Mouse (Mus musculus) olfactory bulb, adult 2 months (tissue): ENCODE results near the gene Slc35a3. TPM values are rescaled to one million over a fixed set of nuclear protein-coding genes. Genes with fewer than 3 reads are reported as not detected.

ENCODE experiments used
- H3K27ac ChIP-seq: fragments of 200-500 bp; 2 replicates; pipeline ENCODE4 v1.5.1; 2012; ENCODE audit warnings: low read depth, low read length; ENCODE audit not compliant: insufficient read depth
- H3K4me1 ChIP-seq: fragments of 200-500 bp; 2 replicates; pipeline ENCODE4 v1.6.1; 2012; ENCODE audit warnings: low read length; ENCODE audit not compliant: control insufficient read depth, insufficient read depth
- H3K4me3 ChIP-seq: fragments of 200-500 bp; 2 replicates; pipeline ENCODE4 v1.5.1; 2012; ENCODE audit warnings: mild to moderate bottlenecking, low read depth, low read length, moderate library complexity; ENCODE audit not compliant: insufficient read depth
- CTCF ChIP-seq: fragments of 200-500 bp; IDR thresholded peaks from 2 replicates; pipeline ENCODE4 v1.5.1; 2012; ENCODE audit warnings: low read depth, mild to moderate bottlenecking, low read length, moderate library complexity; ENCODE audit not compliant: insufficient read depth
- POLR2A ChIP-seq: fragments of 200-500 bp; IDR thresholded peaks from 2 replicates; pipeline ENCODE4 v1.6.1; 2012; ENCODE audit warnings: mild to moderate bottlenecking, low read depth, low read length, moderate library complexity; ENCODE audit not compliant: insufficient read depth
- WGBS: fragments of 180-500 bp; shearing (Covaris S2); methylation state at CpG from one replicate; pipeline ENCODE4 v1.1.7; 2018; 5-methylcytosine and 5-hydroxymethylcytosine counted together
- polyA plus RNA-seq: library from polyadenylated mRNA; stranded (reverse); fragments of >200 nt; gene quantifications from 2 replicates; pipeline ENCODE4 v1.2.4, GENCODE M21; 2012; ENCODE audit warnings: low replicate concordance; ENCODE audit not compliant: missing spikeins, insufficient read depth, insufficient read length

Slc35a3 gene
- polyA plus RNA-seq, 1 experiment, result not detected

DNA sequence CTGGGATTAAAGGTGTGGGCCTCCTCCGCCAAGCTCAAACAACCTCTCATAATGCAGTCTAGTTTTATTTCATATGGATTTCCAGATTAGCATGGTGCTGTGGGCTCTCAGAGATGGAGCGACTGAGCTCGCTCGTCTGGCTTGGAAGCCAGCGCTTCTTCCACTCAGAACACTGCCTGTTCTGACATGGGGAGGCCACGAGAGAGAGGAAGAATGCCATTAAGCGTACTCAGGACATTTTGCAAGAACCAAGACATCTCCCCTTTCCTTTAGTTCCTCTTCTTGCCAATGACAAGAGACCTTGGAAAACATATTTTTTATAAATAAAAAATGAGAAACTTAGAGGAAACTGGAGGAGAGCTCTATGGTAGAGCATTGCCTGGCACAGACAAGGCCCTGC lies 63.8 kb downstream of the Slc35a3 start:
- Histone ChIP-seq H3K4me1 (peaks cover 3% of the 10 kb centered on the region; the same call in 1 of the 2 replicates), H3K4me3 (no peak overlapping the region), H3K27ac (no peak overlapping the region)
- 94% methylated on average over 7 of the region's 7 CpGs for WGBS
- no peak for TF ChIP-seq CTCF

DNA sequence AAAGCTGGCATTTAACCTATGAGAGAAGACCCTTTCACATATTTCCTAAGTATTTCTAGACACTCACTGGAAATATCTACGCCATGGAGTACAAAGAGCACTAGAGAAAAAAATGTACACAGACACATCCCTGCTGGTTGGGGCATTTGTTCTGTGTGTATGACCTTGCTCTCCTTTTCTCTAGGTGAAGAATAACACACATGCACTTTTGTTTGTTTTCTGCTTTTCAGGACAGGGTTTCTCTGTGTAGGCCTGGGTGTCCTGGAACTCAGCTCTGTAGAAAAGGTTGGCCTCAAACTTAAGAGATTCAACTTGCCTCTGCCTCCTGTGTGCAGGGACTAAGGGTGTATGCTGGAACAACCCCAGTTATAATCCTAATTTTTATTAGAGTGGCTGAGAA lies 66.2 kb downstream of the Slc35a3 start:
- no peak for TF ChIP-seq CTCF
- TF ChIP-seq POLR2A, result no peak
- WGBS, result 100% methylated on average over 1 of the region's 1 CpGs

DNA sequence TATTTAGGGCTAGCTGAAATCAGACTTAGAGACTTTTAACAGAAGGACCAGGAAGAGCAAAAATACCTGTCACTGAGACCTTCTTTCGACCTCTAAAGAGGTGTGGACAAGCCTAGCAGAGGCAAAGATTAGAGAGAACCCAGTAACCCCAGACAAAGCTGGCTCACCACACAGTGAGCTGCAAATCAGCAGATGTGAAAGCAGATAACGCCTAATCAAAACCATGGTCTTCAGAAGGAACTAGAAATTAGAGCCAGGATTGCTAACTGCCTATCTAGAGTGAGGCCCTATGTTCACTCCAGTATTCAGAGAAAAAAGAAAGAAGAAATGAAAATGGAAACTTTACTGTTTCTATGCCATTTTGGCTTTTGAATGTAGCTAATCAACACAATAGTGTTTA lies 70.3 kb downstream of the Slc35a3 start:
- Histone ChIP-seq H3K27ac (no peak overlapping the region), H3K4me3 (no peak overlapping the region), H3K4me1 (no peaks in the 10 kb centered on the region)
- TF ChIP-seq POLR2A (no peak), CTCF (no peak)
- WGBS, result 91% methylated on average over 2 of the region's 2 CpGs

More for the DNA sequence above, 66.2 kb downstream of the Slc35a3 start:
- no peak overlapping the region for H3K4me3 ChIP-seq
- H3K4me1 ChIP-seq, result no peaks in the 10 kb centered on the region
- no peak overlapping the region for H3K27ac ChIP-seq

- no peak overlapping the region for H3K4me3 ChIP-seq
- no peak overlapping the region for H3K27ac ChIP-seq
- TF ChIP-seq POLR2A (no peak), CTCF (no peak)
- WGBS, result 88% methylated on average over 6 of the region's 6 CpGs
- no peaks in the 10 kb centered on the region for H3K4me1 ChIP-seq
Observed at GRCm38 (mm10) chr3:116641811-116642371, 70.7 kb downstream of the Slc35a3 start.

GRCm38 (mm10) chr3:116640024-116640423 lies 72.6 kb downstream of the Slc35a3 start:
- no peak overlapping the region for H3K27ac ChIP-seq
- no peak for TF ChIP-seq POLR2A
- 73% methylated on average over 1 of the region's 1 CpGs for WGBS
- peaks cover 2% of the 10 kb centered on the region; the same call in 1 of the 2 replicates for H3K4me1 ChIP-seq
- H3K4me3 ChIP-seq, result no peak overlapping the region

- no peak for TF ChIP-seq CTCF
- no peak for TF ChIP-seq POLR2A
- Histone ChIP-seq H3K27ac (no peak overlapping the region), H3K4me3 (no peak overlapping the region), H3K4me1 (peaks cover 2% of the 10 kb centered on the region; the same call in 1 of the 2 replicates)
- 88% methylated on average over 7 of the region's 7 CpGs for WGBS
Observed at GRCm38 (mm10) chr3:116638572-116638971, 74.1 kb downstream of the Slc35a3 start.

GRCm38 (mm10) chr3:116637693-116638476 lies 74.7 kb downstream of the Slc35a3 start:
- Histone ChIP-seq H3K4me3 (no peak overlapping the region), H3K4me1 (peaks cover 2% of the 10 kb centered on the region; the same call in 1 of the 2 replicates), H3K27ac (no peak overlapping the region)
- TF ChIP-seq CTCF (no peak), POLR2A (no peak)
- WGBS, result 83% methylated on average over 9 of the region's 9 CpGs

DNA sequence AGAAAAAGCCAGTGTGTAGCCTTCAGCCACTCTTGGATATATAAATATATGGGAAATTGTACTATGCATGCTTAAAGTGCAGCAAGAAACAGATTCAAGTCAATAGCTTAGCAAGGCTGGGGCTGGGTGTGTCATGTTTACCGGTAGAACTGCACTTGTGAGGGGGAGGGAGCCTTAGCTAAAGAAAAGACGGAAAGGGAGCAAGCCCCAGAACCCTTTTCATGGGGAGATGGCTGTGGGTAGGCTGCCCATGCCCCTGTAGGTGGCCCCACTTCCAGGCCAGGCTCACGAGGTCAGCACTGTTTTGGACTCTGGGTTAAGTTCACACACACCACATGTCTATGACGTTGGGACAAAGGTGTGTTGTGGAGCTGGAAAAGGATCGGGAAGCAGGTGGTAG lies 76.8 kb downstream of the Slc35a3 start:
- WGBS, result 54% methylated on average over 5 of the region's 5 CpGs
- H3K4me3 ChIP-seq, result no peak overlapping the region
- H3K27ac ChIP-seq, result no peak overlapping the region
- TF ChIP-seq POLR2A, result no peak
- no peak for TF ChIP-seq CTCF
- H3K4me1 ChIP-seq, result peaks cover 2% of the 10 kb centered on the region; the same call in 1 of the 2 replicates

- TF ChIP-seq CTCF, result no peak
- TF ChIP-seq POLR2A, result no peak
- WGBS, result 96% methylated on average over 8 of the region's 8 CpGs
Observed at GRCm38 (mm10) chr3:116634853-116635252, 77.8 kb downstream of the Slc35a3 start.

More at GRCm38 (mm10) chr3:116634853-116635252, 77.8 kb downstream of the Slc35a3 start:
- Histone ChIP-seq H3K27ac (no peak overlapping the region), H3K4me1 (peaks cover 2% of the 10 kb centered on the region; the same call in 1 of the 2 replicates), H3K4me3 (no peak overlapping the region)
